Mouse (Mus musculus): ENCODE measurements at regions not wholly inside any gene's neighbourhood (a gene's known extent, or its start where the extent isn't known, plus 50 kb on each side); places are given as distances from the start of the nearest gene placed in this dataset.

- no peak for ATAC-seq (replicated peaks; ENCODE audit: extremely low read depth, insufficient read depth, low FRiP score)
- Histone ChIP-seq H3K27me3 (ENCODE audit: control insufficient read depth, insufficient read depth, low read length) (no peaks in the 10 kb centered on the region), H3K4me3 (ENCODE audit: low read length) (no peak overlapping the region), H3K36me3 (ENCODE audit: control insufficient read depth, insufficient read depth) (no peaks in the 10 kb centered on the region), H3K4me1 (ENCODE audit: control insufficient read depth, insufficient read depth, low read length) (no peaks in the 10 kb centered on the region), H3K4me2 (ENCODE audit: low read depth, low read length) (no peak overlapping the region), H3K27ac (ENCODE audit: low read length) (no peak overlapping the region), H3K9ac (ENCODE audit: low read length) (no peak overlapping the region), H3K9me3 (replicated peaks; ENCODE audit: control insufficient read depth, low read length) (no peaks in the 10 kb centered on the region)
- 16% methylated on average over 2 of the region's 2 CpGs for WGBS
Observed at GRCm38 (mm10) chr14:25389314-25389713, 69.7 kb upstream of the Zmiz1 start.

- Histone ChIP-seq H3K36me3 (ENCODE audit: control insufficient read depth, insufficient read depth) (no peaks in the 10 kb centered on the region), H3K27ac (ENCODE audit: low read length) (no peak overlapping the region), H3K4me1 (ENCODE audit: control insufficient read depth, insufficient read depth, low read length) (peaks cover 12% of the 10 kb centered on the region), H3K9ac (ENCODE audit: low read length) (no peak overlapping the region), H3K4me3 (ENCODE audit: low read length) (no peak overlapping the region), H3K4me2 (ENCODE audit: low read depth, low read length) (no peak overlapping the region), H3K27me3 (ENCODE audit: control insufficient read depth, insufficient read depth, low read length) (no peaks in the 10 kb centered on the region), H3K9me3 (replicated peaks; ENCODE audit: control insufficient read depth, low read length) (no peaks in the 10 kb centered on the region)
- ATAC-seq (replicated peaks; ENCODE audit: extremely low read depth, insufficient read depth, low FRiP score) = no peak
- WGBS = 76% methylated on average over 6 of the region's 6 CpGs
Observed at GRCm38 (mm10) chr14:25392412-25392811, 66.6 kb upstream of the Zmiz1 start.

- no peak for ATAC-seq (replicated peaks; ENCODE audit: extremely low read depth, insufficient read depth, low FRiP score)
- Histone ChIP-seq H3K9me3 (replicated peaks; ENCODE audit: control insufficient read depth, low read length) (no peaks in the 10 kb centered on the region), H3K4me1 (ENCODE audit: control insufficient read depth, insufficient read depth, low read length) (peaks cover 17% of the 10 kb centered on the region), H3K9ac (ENCODE audit: low read length) (no peak overlapping the region), H3K4me3 (ENCODE audit: low read length) (no peak overlapping the region), H3K27me3 (ENCODE audit: control insufficient read depth, insufficient read depth, low read length) (no peaks in the 10 kb centered on the region), H3K4me2 (ENCODE audit: low read depth, low read length) (no peak overlapping the region), H3K36me3 (ENCODE audit: control insufficient read depth, insufficient read depth) (no peaks in the 10 kb centered on the region), H3K27ac (ENCODE audit: low read length) (no peak overlapping the region)
- WGBS = 80% methylated on average over 6 of the region's 6 CpGs
Observed at GRCm38 (mm10) chr14:25392940-25393339, 66.0 kb upstream of the Zmiz1 start.

GRCm38 (mm10) chr14:25394931-25395330, 64.1 kb upstream of the Zmiz1 start:
- Histone ChIP-seq H3K9me3 (replicated peaks; ENCODE audit: control insufficient read depth, low read length) (no peaks in the 10 kb centered on the region), H3K36me3 (ENCODE audit: control insufficient read depth, insufficient read depth) (no peaks in the 10 kb centered on the region), H3K9ac (ENCODE audit: low read length) (no peak overlapping the region), H3K4me1 (ENCODE audit: control insufficient read depth, insufficient read depth, low read length) (peaks cover 27% of the 10 kb centered on the region), H3K27me3 (ENCODE audit: control insufficient read depth, insufficient read depth, low read length) (no peaks in the 10 kb centered on the region), H3K4me2 (ENCODE audit: low read depth, low read length) (no peak overlapping the region), H3K27ac (ENCODE audit: low read length) (no peak overlapping the region), H3K4me3 (ENCODE audit: low read length) (no peak overlapping the region)
- ATAC-seq (replicated peaks; ENCODE audit: extremely low read depth, insufficient read depth, low FRiP score) = 0 out of 2 replicates have a peak, but pooled peaks have one; percentile 14
- WGBS = 60% methylated on average over 6 of the region's 6 CpGs

- Histone ChIP-seq H3K9me3 (replicated peaks; ENCODE audit: control insufficient read depth, low read length) (no peaks in the 10 kb centered on the region), H3K36me3 (ENCODE audit: control insufficient read depth, insufficient read depth) (no peaks in the 10 kb centered on the region), H3K9ac (ENCODE audit: low read length) (no peak overlapping the region), H3K4me2 (ENCODE audit: low read depth, low read length) (peak overlapping the region; percentile 43), H3K27me3 (ENCODE audit: control insufficient read depth, insufficient read depth, low read length) (no peaks in the 10 kb centered on the region), H3K4me3 (ENCODE audit: low read length) (no peak overlapping the region), H3K4me1 (ENCODE audit: control insufficient read depth, insufficient read depth, low read length) (peaks cover 31% of the 10 kb centered on the region), H3K27ac (ENCODE audit: low read length) (peak overlapping the region; percentile 28)
- ATAC-seq (replicated peaks; ENCODE audit: extremely low read depth, insufficient read depth, low FRiP score) = peak; percentile 75
- 5% methylated on average over 9 of the region's 9 CpGs for WGBS
Observed at GRCm38 (mm10) chr14:25396990-25397531, 61.9 kb upstream of the Zmiz1 start.

- H3K4me3 ChIP-seq (ENCODE audit: low read length) = no peak overlapping the region
- no peaks in the 10 kb centered on the region for H3K9me3 ChIP-seq (replicated peaks; ENCODE audit: control insufficient read depth, low read length)
- ATAC-seq (replicated peaks; ENCODE audit: extremely low read depth, insufficient read depth, low FRiP score) = no peak
- whole genome bisulfite sequencing = 51% methylated on average over 5 of the region's 5 CpGs
- H3K36me3 ChIP-seq (ENCODE audit: control insufficient read depth, insufficient read depth) = no peaks in the 10 kb centered on the region
- no peak overlapping the region; the same call in 1 of the 2 replicates for H3K9ac ChIP-seq (ENCODE audit: low read length)
- H3K27me3 ChIP-seq (ENCODE audit: control insufficient read depth, insufficient read depth, low read length) = no peaks in the 10 kb centered on the region
- H3K4me2 ChIP-seq (ENCODE audit: low read depth, low read length) = no peak overlapping the region
- H3K27ac ChIP-seq (ENCODE audit: low read length) = peak overlapping the region; percentile 37; the same call in 1 of the 2 replicates
- H3K4me1 ChIP-seq (ENCODE audit: control insufficient read depth, insufficient read depth, low read length) = peaks cover 34% of the 10 kb centered on the region
Observed at GRCm38 (mm10) chr14:25397751-25398150, 61.2 kb upstream of the Zmiz1 start.

GRCm38 (mm10) chr14:25398745-25399144, 60.2 kb upstream of the Zmiz1 start:
- Histone ChIP-seq H3K27me3 (ENCODE audit: control insufficient read depth, insufficient read depth, low read length) (no peaks in the 10 kb centered on the region), H3K4me1 (ENCODE audit: control insufficient read depth, insufficient read depth, low read length) (peaks cover 35% of the 10 kb centered on the region), H3K4me3 (ENCODE audit: low read length) (no peak overlapping the region), H3K4me2 (ENCODE audit: low read depth, low read length) (no peak overlapping the region), H3K9ac (ENCODE audit: low read length) (no peak overlapping the region), H3K27ac (ENCODE audit: low read length) (no peak overlapping the region), H3K9me3 (replicated peaks; ENCODE audit: control insufficient read depth, low read length) (no peaks in the 10 kb centered on the region), H3K36me3 (ENCODE audit: control insufficient read depth, insufficient read depth) (no peaks in the 10 kb centered on the region)
- ATAC-seq (replicated peaks; ENCODE audit: extremely low read depth, insufficient read depth, low FRiP score) = no peak
- WGBS = 83% methylated on average over 5 of the region's 5 CpGs

GRCm38 (mm10) chr14:25399286-25399685, 59.7 kb upstream of the Zmiz1 start:
- Histone ChIP-seq H3K9me3 (replicated peaks; ENCODE audit: control insufficient read depth, low read length) (no peaks in the 10 kb centered on the region), H3K36me3 (ENCODE audit: control insufficient read depth, insufficient read depth) (no peaks in the 10 kb centered on the region), H3K4me3 (ENCODE audit: low read length) (no peak overlapping the region), H3K4me2 (ENCODE audit: low read depth, low read length) (no peak overlapping the region), H3K27me3 (ENCODE audit: control insufficient read depth, insufficient read depth, low read length) (no peaks in the 10 kb centered on the region), H3K27ac (ENCODE audit: low read length) (peak overlapping the region; percentile 38), H3K4me1 (ENCODE audit: control insufficient read depth, insufficient read depth, low read length) (peaks cover 35% of the 10 kb centered on the region), H3K9ac (ENCODE audit: low read length) (no peak overlapping the region)
- ATAC-seq (replicated peaks; ENCODE audit: extremely low read depth, insufficient read depth, low FRiP score) = no peak
- 54% methylated on average over 3 of the region's 3 CpGs for WGBS

- Histone ChIP-seq H3K9ac (ENCODE audit: low read length) (no peak overlapping the region), H3K4me2 (ENCODE audit: low read depth, low read length) (no peak overlapping the region), H3K27ac (ENCODE audit: low read length) (peak overlapping the region; percentile 67), H3K27me3 (ENCODE audit: control insufficient read depth, insufficient read depth, low read length) (no peaks in the 10 kb centered on the region), H3K4me3 (ENCODE audit: low read length) (no peak overlapping the region), H3K4me1 (ENCODE audit: control insufficient read depth, insufficient read depth, low read length) (peaks cover 44% of the 10 kb centered on the region), H3K36me3 (ENCODE audit: control insufficient read depth, insufficient read depth) (no peaks in the 10 kb centered on the region), H3K9me3 (replicated peaks; ENCODE audit: control insufficient read depth, low read length) (no peaks in the 10 kb centered on the region)
- ATAC-seq (replicated peaks; ENCODE audit: extremely low read depth, insufficient read depth, low FRiP score) = peak; percentile 28
- 63% methylated on average over 19 of the region's 19 CpGs for WGBS
Observed at GRCm38 (mm10) chr14:25401104-25401963, 57.7 kb upstream of the Zmiz1 start.

All from heart, embryonic 16.5 days (tissue).